Mouse (Mus musculus): Measurements from ENCODE around the gene Tex9. TPM values are rescaled to one million over a fixed set of nuclear protein-coding genes. Genes with fewer than 3 reads are reported as not detected.

Gene Tex9
- polyA plus RNA-seq, 1 experiment from 2014 or later, result 48.5 TPM

- no peak for ATAC-seq (ENCODE audit: low FRiP score, low TSS enrichment)
- no peaks in the 10 kb centered on the region for H3K27me3 ChIP-seq (ENCODE audit: control insufficient read depth, insufficient read depth, low read length)
- whole genome bisulfite sequencing, result 88% methylated on average over 6 of the region's 6 CpGs
- no peak overlapping the region for H3K4me2 ChIP-seq (replicated peaks; ENCODE audit: low read depth, low read length)
- no peaks in the 10 kb centered on the region for H3K9me3 ChIP-seq (ENCODE audit: control insufficient read depth, low read length)
- H3K4me3 ChIP-seq (ENCODE audit: low read length), result no peak overlapping the region
- H3K36me3 ChIP-seq (ENCODE audit: control insufficient read depth, insufficient read depth, low read length), result peaks cover 51% of the 10 kb centered on the region
- H3K4me1 ChIP-seq (ENCODE audit: control insufficient read depth, insufficient read depth, low read length), result no peaks in the 10 kb centered on the region
- H3K27ac ChIP-seq (ENCODE audit: low read depth, low read length), result no peak overlapping the region
- no peak overlapping the region for H3K9ac ChIP-seq (ENCODE audit: low read depth, low read length)
Measured at GRCm38 (mm10) chr9:72451111-72451510, 40.9 kb downstream of the Tex9 start.

- ATAC-seq (ENCODE audit: low FRiP score, low TSS enrichment), result no peak
- WGBS, result 92% methylated on average over 1 of the region's 1 CpGs
- no peaks in the 10 kb centered on the region for H3K4me1 ChIP-seq (ENCODE audit: control insufficient read depth, insufficient read depth, low read length)
- H3K4me2 ChIP-seq (replicated peaks; ENCODE audit: low read depth, low read length), result no peak overlapping the region
- H3K27me3 ChIP-seq (ENCODE audit: control insufficient read depth, insufficient read depth, low read length), result no peaks in the 10 kb centered on the region
- H3K27ac ChIP-seq (ENCODE audit: low read depth, low read length), result no peak overlapping the region
- H3K9ac ChIP-seq (ENCODE audit: low read depth, low read length), result no peak overlapping the region
- no peaks in the 10 kb centered on the region for H3K9me3 ChIP-seq (ENCODE audit: control insufficient read depth, low read length)
- H3K4me3 ChIP-seq (ENCODE audit: low read length), result no peak overlapping the region
- H3K36me3 ChIP-seq (ENCODE audit: control insufficient read depth, insufficient read depth, low read length), result peaks cover 51% of the 10 kb centered on the region
Measured at GRCm38 (mm10) chr9:72450363-72450762, 41.6 kb downstream of the Tex9 start.

- Histone ChIP-seq H3K4me2 (replicated peaks; ENCODE audit: low read depth, low read length) (no peak overlapping the region), H3K9ac (ENCODE audit: low read depth, low read length) (no peak overlapping the region), H3K27me3 (ENCODE audit: control insufficient read depth, insufficient read depth, low read length) (no peaks in the 10 kb centered on the region), H3K4me1 (ENCODE audit: control insufficient read depth, insufficient read depth, low read length) (no peaks in the 10 kb centered on the region), H3K4me3 (ENCODE audit: low read length) (no peak overlapping the region), H3K9me3 (ENCODE audit: control insufficient read depth, low read length) (no peaks in the 10 kb centered on the region), H3K27ac (ENCODE audit: low read depth, low read length) (no peak overlapping the region), H3K36me3 (ENCODE audit: control insufficient read depth, insufficient read depth, low read length) (peaks cover 53% of the 10 kb centered on the region)
- 92% methylated on average over 2 of the region's 2 CpGs for WGBS
- ATAC-seq (ENCODE audit: low FRiP score, low TSS enrichment), result no peak
Measured at GRCm38 (mm10) chr9:72449841-72450240, 42.2 kb downstream of the Tex9 start.

GRCm38 (mm10) chr9:72449367-72449766 lies 42.6 kb downstream of the Tex9 start:
- no peak overlapping the region for H3K27ac ChIP-seq (ENCODE audit: low read depth, low read length)
- no peak for ATAC-seq (ENCODE audit: low FRiP score, low TSS enrichment)
- H3K4me1 ChIP-seq (ENCODE audit: control insufficient read depth, insufficient read depth, low read length), result no peaks in the 10 kb centered on the region
- no peak overlapping the region for H3K4me3 ChIP-seq (ENCODE audit: low read length)
- H3K27me3 ChIP-seq (ENCODE audit: control insufficient read depth, insufficient read depth, low read length), result no peaks in the 10 kb centered on the region
- no peak overlapping the region for H3K4me2 ChIP-seq (replicated peaks; ENCODE audit: low read depth, low read length)
- peaks cover 54% of the 10 kb centered on the region for H3K36me3 ChIP-seq (ENCODE audit: control insufficient read depth, insufficient read depth, low read length)
- no peaks in the 10 kb centered on the region for H3K9me3 ChIP-seq (ENCODE audit: control insufficient read depth, low read length)
- WGBS, result 85% methylated on average over 7 of the region's 7 CpGs
- H3K9ac ChIP-seq (ENCODE audit: low read depth, low read length), result no peak overlapping the region

GRCm38 (mm10) chr9:72448026-72448425 lies 44.0 kb downstream of the Tex9 start:
- Histone ChIP-seq H3K4me2 (replicated peaks; ENCODE audit: low read depth, low read length) (no peak overlapping the region), H3K36me3 (ENCODE audit: control insufficient read depth, insufficient read depth, low read length) (peaks cover 53% of the 10 kb centered on the region), H3K9me3 (ENCODE audit: control insufficient read depth, low read length) (no peaks in the 10 kb centered on the region), H3K4me3 (ENCODE audit: low read length) (no peak overlapping the region), H3K27ac (ENCODE audit: low read depth, low read length) (no peak overlapping the region), H3K27me3 (ENCODE audit: control insufficient read depth, insufficient read depth, low read length) (no peaks in the 10 kb centered on the region), H3K9ac (ENCODE audit: low read depth, low read length) (no peak overlapping the region), H3K4me1 (ENCODE audit: control insufficient read depth, insufficient read depth, low read length) (no peaks in the 10 kb centered on the region)
- ATAC-seq (ENCODE audit: low FRiP score, low TSS enrichment), result no peak
- WGBS, result 50% methylated on average over 8 of the region's 8 CpGs

- no peak for ATAC-seq (ENCODE audit: low FRiP score, low TSS enrichment)
- no peaks in the 10 kb centered on the region for H3K9me3 ChIP-seq (ENCODE audit: control insufficient read depth, low read length)
- H3K36me3 ChIP-seq (ENCODE audit: control insufficient read depth, insufficient read depth, low read length), result peaks cover 13% of the 10 kb centered on the region
- 90% methylated on average over 10 of the region's 10 CpGs for WGBS
- no peak overlapping the region for H3K27ac ChIP-seq (ENCODE audit: low read depth, low read length)
- H3K4me3 ChIP-seq (ENCODE audit: low read length), result no peak overlapping the region
- H3K4me2 ChIP-seq (replicated peaks; ENCODE audit: low read depth, low read length), result no peak overlapping the region
- no peak overlapping the region for H3K9ac ChIP-seq (ENCODE audit: low read depth, low read length)
- H3K4me1 ChIP-seq (ENCODE audit: control insufficient read depth, insufficient read depth, low read length), result no peaks in the 10 kb centered on the region
- no peaks in the 10 kb centered on the region for H3K27me3 ChIP-seq (ENCODE audit: control insufficient read depth, insufficient read depth, low read length)
Measured at GRCm38 (mm10) chr9:72441927-72442715, 49.9 kb downstream of the Tex9 start.

GRCm38 (mm10) chr9:72440948-72441926 lies 50.8 kb downstream of the Tex9 start:
- ATAC-seq (ENCODE audit: low FRiP score, low TSS enrichment), result no peak
- H3K27ac ChIP-seq (ENCODE audit: low read depth, low read length), result no peak overlapping the region
- H3K4me3 ChIP-seq (ENCODE audit: low read length), result no peak overlapping the region
- H3K4me2 ChIP-seq (replicated peaks; ENCODE audit: low read depth, low read length), result no peak overlapping the region
- H3K27me3 ChIP-seq (ENCODE audit: control insufficient read depth, insufficient read depth, low read length), result no peaks in the 10 kb centered on the region
- no peaks in the 10 kb centered on the region for H3K4me1 ChIP-seq (ENCODE audit: control insufficient read depth, insufficient read depth, low read length)
- peaks cover 4% of the 10 kb centered on the region; the same call in 1 of the 2 replicates for H3K36me3 ChIP-seq (ENCODE audit: control insufficient read depth, insufficient read depth, low read length)
- 82% methylated on average over 8 of the region's 8 CpGs for WGBS
- no peaks in the 10 kb centered on the region for H3K9me3 ChIP-seq (ENCODE audit: control insufficient read depth, low read length)
- H3K9ac ChIP-seq (ENCODE audit: low read depth, low read length), result no peak overlapping the region

- 96% methylated on average over 4 of the region's 4 CpGs for WGBS
- no peaks in the 10 kb centered on the region for H3K4me1 ChIP-seq (ENCODE audit: control insufficient read depth, insufficient read depth, low read length)
- H3K4me3 ChIP-seq (ENCODE audit: low read length), result no peak overlapping the region
- no peak overlapping the region for H3K4me2 ChIP-seq (replicated peaks; ENCODE audit: low read depth, low read length)
- H3K27me3 ChIP-seq (ENCODE audit: control insufficient read depth, insufficient read depth, low read length), result no peaks in the 10 kb centered on the region
- no peaks in the 10 kb centered on the region for H3K9me3 ChIP-seq (ENCODE audit: control insufficient read depth, low read length)
- no peak overlapping the region for H3K9ac ChIP-seq (ENCODE audit: low read depth, low read length)
- peaks cover 3% of the 10 kb centered on the region; the same call in 1 of the 2 replicates for H3K36me3 ChIP-seq (ENCODE audit: control insufficient read depth, insufficient read depth, low read length)
- H3K27ac ChIP-seq (ENCODE audit: low read depth, low read length), result no peak overlapping the region
- ATAC-seq (ENCODE audit: low FRiP score, low TSS enrichment), result no peak
Measured at GRCm38 (mm10) chr9:72440358-72440757, 51.7 kb downstream of the Tex9 start.

GRCm38 (mm10) chr9:72438749-72439148 lies 53.3 kb downstream of the Tex9 start:
- H3K36me3 ChIP-seq (ENCODE audit: control insufficient read depth, insufficient read depth, low read length), result no peaks in the 10 kb centered on the region
- H3K27ac ChIP-seq (ENCODE audit: low read depth, low read length), result no peak overlapping the region
- peak overlapping the region; percentile 90 for H3K4me2 ChIP-seq (replicated peaks; ENCODE audit: low read depth, low read length)
- H3K9me3 ChIP-seq (ENCODE audit: control insufficient read depth, low read length), result no peaks in the 10 kb centered on the region
- H3K4me3 ChIP-seq (ENCODE audit: low read length), result peak overlapping the region; percentile 66
- no peaks in the 10 kb centered on the region for H3K27me3 ChIP-seq (ENCODE audit: control insufficient read depth, insufficient read depth, low read length)
- H3K9ac ChIP-seq (ENCODE audit: low read depth, low read length), result peak overlapping the region; percentile 69
- no peaks in the 10 kb centered on the region for H3K4me1 ChIP-seq (ENCODE audit: control insufficient read depth, insufficient read depth, low read length)
- no peak for ATAC-seq (ENCODE audit: low FRiP score, low TSS enrichment)
- 1% methylated on average over 9 of the region's 9 CpGs for WGBS

Data from kidney, embryonic 14.5 days (tissue).